ENCODE assay signal across 9 mouse cellular contexts in genomic region chr9:72753741-72754140, GRCm38 (mm10). TPM values are rescaled to one million over a fixed set of nuclear protein-coding genes. Genes with fewer than 3 reads are reported as not detected.
DNase-seq lines count a peak whose midpoint lies in the region; TF ChIP-seq lines count a peak whose summit lies in the region.
"Had no signal": no experiment of that assay in that cellular context is flagged by ENCODE, and none has a peak within 500 bp of the region (broad histone marks: within the 10 kb centered on the region; RNA-seq: fewer than 3 reads in every experiment).

No protein-coding gene starts in this region.

- TF ChIP-seq EP300 in CH12.LX (IDR thresholded peaks at IDR 0.05; ENCODE audit: low read length): no peak

- TF ChIP-seq POLR2A in CH12.LX (IDR thresholded peaks at IDR 0.05; ENCODE audit: low read depth, low read length): no peak

- H3K27ac ChIP-seq in CH12.LX (ENCODE audit: insufficient read depth, low read depth): no peak overlapping the region
- H3K27ac ChIP-seq in forebrain, embryonic 10.5 days: peak overlapping the region; percentile 60; the same call in 1 of the 2 replicates
- H3K27ac ChIP-seq: liver, embryonic 13.5 days had no signal

- in situ Hi-C loops in CH12.LX (cut with MboI; ENCODE audit: low pct_ligation_motif_present, low pct_unique_long_range_greater_than_20kb, low sequenced_read_pairs): loop anchor here (25.0 kb wide), 1 partner anchor 334 kb away; no protein-coding TSS in a partner anchor

- TF ChIP-seq RAD21 in CH12.LX (IDR thresholded peaks at IDR 0.05; ENCODE audit: low read depth, low read length): no peak

- dilution Hi-C loops in CH12.LX (cut with MboI; ENCODE audit: extremely low pct_ligation_motif_present, extremely low pct_unique_long_range_greater_than_20kb, low sequenced_read_pairs): no loop called here

- no peaks in the 10 kb centered on the region for H3K9me3 ChIP-seq in CH12.LX (replicated peaks; ENCODE audit: low read length)
- no peaks in the 10 kb centered on the region for H3K9me3 ChIP-seq in forebrain, embryonic 10.5 days
- H3K9me3 ChIP-seq: liver, embryonic 13.5 days had no signal

- 23% methylated on average over 7 of the region's 7 CpGs for WGBS in forebrain, embryonic 10.5 days

- H3K4me1 ChIP-seq in CH12.LX (ENCODE audit: control insufficient read depth in 1 of 2, insufficient read depth in 2 of 2): peaks cover 2 to 25% of the 10 kb centered on the region in 2 experiments; a peak in 3 of 4 replicates
- peaks cover 35% of the 10 kb centered on the region for H3K4me1 ChIP-seq in forebrain, embryonic 10.5 days
- H3K4me1 ChIP-seq: liver, embryonic 13.5 days had no signal

- H3K36me3 ChIP-seq in CH12.LX (replicated peaks in 1 of 2; ENCODE audit: control insufficient read depth in 1 of 2, insufficient read depth in 1 of 2, low read length in 1 of 2): peaks cover under 1 to 13% of the 10 kb centered on the region in 2 experiments
- peaks cover 20% of the 10 kb centered on the region for H3K36me3 ChIP-seq in forebrain, embryonic 10.5 days (replicated peaks)

- no peaks in the 10 kb centered on the region for H3K79me2 ChIP-seq in CH12.LX (replicated peaks; ENCODE audit: control insufficient read depth, extremely low read depth, insufficient read depth, poor library complexity, severe bottlenecking)

- H3K4me3 ChIP-seq in CH12.LX (replicated peaks in 1 of 3; ENCODE audit: low read depth in 2 of 3, low read length in 2 of 3, poor library complexity in 1 of 3): no peak overlapping the region
- no peak overlapping the region for H3K4me3 ChIP-seq in forebrain, embryonic 10.5 days
- H3K4me3 ChIP-seq: liver, embryonic 13.5 days had no signal

- no peak overlapping the region for H3K4me2 ChIP-seq in CH12.LX (ENCODE audit: insufficient read depth, low read depth, poor library complexity, severe bottlenecking)
- H3K4me2 ChIP-seq: liver, embryonic 13.5 days had no signal

- no peak for TF ChIP-seq CTCF in CH12.LX (conservative IDR thresholded peaks at IDR 0.05 in 1 of 2, IDR thresholded peaks at IDR 0.05 in 1 of 2; ENCODE audit: low read depth in 2 of 2, low read length in 2 of 2)

- H3K9ac ChIP-seq in CH12.LX (ENCODE audit: insufficient read depth, low read depth): no peak overlapping the region
- H3K9ac ChIP-seq: liver, embryonic 13.5 days had no signal

- no peaks in the 10 kb centered on the region for H3K27me3 ChIP-seq in CH12.LX (replicated peaks)
- H3K27me3 ChIP-seq in forebrain, embryonic 10.5 days (ENCODE audit: poor library complexity, severe bottlenecking): no peaks in the 10 kb centered on the region
- H3K27me3 ChIP-seq: liver, embryonic 13.5 days had no signal

- peak; percentile 35 for DNase-seq in CH12.LX (ENCODE audit: extremely low read depth)
- DNase-seq in cerebellum, adult 11-12 months: peak; percentile 38
- DNase-seq in forebrain, embryonic 10.5 days (ENCODE audit: extremely low spot score, low spot score): no peak
- DNase-seq in mesoderm, embryonic 11.5 days (ENCODE audit: low read depth, low spot score): peak; percentile 67
- DNase-seq in adrenal gland, postnatal 10 days: no peak
- no peak for DNase-seq in layer of hippocampus, adult 9-10 months (ENCODE audit: low spot score)
- no peak for DNase-seq in urinary bladder, postnatal 10 days (ENCODE audit: low spot score)
- no peak for DNase-seq in adrenal gland, adult 8-10 months
- DNase-seq: liver, embryonic 13.5 days had no signal

TF ChIP-seq in CH12.LX, 34 proteins besides CTCF, POLR2A, EP300 and RAD21:
- TF ChIP-seq MAFK (IDR thresholded peaks at IDR 0.05; ENCODE audit: insufficient replicate concordance, low read length): no peak
- TF ChIP-seq USF1 (IDR thresholded peaks at IDR 0.05; ENCODE audit: low read depth, low read length): no peak
- TF ChIP-seq MXI1 (IDR thresholded peaks at IDR 0.05; ENCODE audit: low read depth, low read length): no peak
- no peak for TF ChIP-seq GABPA (IDR thresholded peaks at IDR 0.05; ENCODE audit: insufficient replicate concordance, low read depth, low read length)
- no peak for TF ChIP-seq E2F4 (IDR thresholded peaks at IDR 0.05; ENCODE audit: insufficient replicate concordance, low read depth, low read length)
- no peak for TF ChIP-seq ZMIZ1 (IDR thresholded peaks at IDR 0.05; ENCODE audit: low read depth, low read length)
- no peak for TF ChIP-seq USF2 (conservative IDR thresholded peaks at IDR 0.05; ENCODE audit: low read depth, low read length)
- TF ChIP-seq NELFE (IDR thresholded peaks at IDR 0.05; ENCODE audit: low read depth, low read length): no peak
- TF ChIP-seq ETS1 (conservative IDR thresholded peaks at IDR 0.05; ENCODE audit: low read depth, low read length): no peak
- TF ChIP-seq SMC3 (IDR thresholded peaks at IDR 0.05; ENCODE audit: low read depth, low read length): no peak
- TF ChIP-seq MYC (IDR thresholded peaks at IDR 0.05; ENCODE audit: low read depth, low read length): no peak
- no peak for TF ChIP-seq TBP (conservative IDR thresholded peaks at IDR 0.05; ENCODE audit: low read depth, low read length)
- TF ChIP-seq ELF1 (IDR thresholded peaks at IDR 0.05; ENCODE audit: low read depth, low read length): no peak
- no peak for TF ChIP-seq TCF12 (IDR thresholded peaks at IDR 0.05; ENCODE audit: low read depth, low read length)
- no peak for TF ChIP-seq MAZ (IDR thresholded peaks at IDR 0.05; ENCODE audit: low read depth, low read length)
- no peak for TF ChIP-seq HCFC1 (IDR thresholded peaks at IDR 0.05; ENCODE audit: low read depth, low read length)
- no peak for TF ChIP-seq KAT2A (IDR thresholded peaks at IDR 0.05; ENCODE audit: insufficient replicate concordance, low read length)

RNA-seq across cellular contexts. Expression of gene Prtg, which starts 52.9 kb away (rescaled TPM):
- total RNA-seq in CH12.LX (2012; rRNA removed) (not detected in 2 replicates), CH12.LX (2014; rRNA removed) (0.22 TPM in 1 of 2 replicates, not detected in the other)
- polyA plus RNA-seq in CH12.LX (2012; ENCODE audit: insufficient read length, low read depth): 0.04 TPM in 1 of 2 replicates, not detected in the other
- 10.1 and 11.5 TPM in 2 replicates for polyA plus RNA-seq in forebrain, embryonic 10.5 days (2016; fragmentation: Nextera tagmentation; extraction: Ambion mirVana)
- total RNA-seq in adrenal gland, postnatal 10 days (2021): under 1 TPM; 0.45 to 0.61 TPM
- under 1 TPM; 0.16 to 0.28 (median 0.22) TPM for total RNA-seq in adrenal gland, adult 8-10 months (2022)

Comparison
In these comparisons a context has a peak if more than half of its experiments do, and no peak if none do; other contexts are left out.
1. DNase-seq: peak in CH12.LX (single experiment), cerebellum, adult 11-12 months (single experiment) and mesoderm, embryonic 11.5 days (single experiment); none in forebrain, embryonic 10.5 days (single experiment), adrenal gland, postnatal 10 days (single experiment), layer of hippocampus, adult 9-10 months (single experiment), urinary bladder, postnatal 10 days (single experiment) and adrenal gland, adult 8-10 months (single experiment).